Mouse (Mus musculus): Measurements from ENCODE around the gene Tectb. TPM values are rescaled to one million over a fixed set of nuclear protein-coding genes. Genes with fewer than 3 reads are reported as not detected.

Tectb gene
- total and polyA plus RNA-seq, 2 experiments from 2014 or later: 0.16 TPM; not detected in 1

DNA sequence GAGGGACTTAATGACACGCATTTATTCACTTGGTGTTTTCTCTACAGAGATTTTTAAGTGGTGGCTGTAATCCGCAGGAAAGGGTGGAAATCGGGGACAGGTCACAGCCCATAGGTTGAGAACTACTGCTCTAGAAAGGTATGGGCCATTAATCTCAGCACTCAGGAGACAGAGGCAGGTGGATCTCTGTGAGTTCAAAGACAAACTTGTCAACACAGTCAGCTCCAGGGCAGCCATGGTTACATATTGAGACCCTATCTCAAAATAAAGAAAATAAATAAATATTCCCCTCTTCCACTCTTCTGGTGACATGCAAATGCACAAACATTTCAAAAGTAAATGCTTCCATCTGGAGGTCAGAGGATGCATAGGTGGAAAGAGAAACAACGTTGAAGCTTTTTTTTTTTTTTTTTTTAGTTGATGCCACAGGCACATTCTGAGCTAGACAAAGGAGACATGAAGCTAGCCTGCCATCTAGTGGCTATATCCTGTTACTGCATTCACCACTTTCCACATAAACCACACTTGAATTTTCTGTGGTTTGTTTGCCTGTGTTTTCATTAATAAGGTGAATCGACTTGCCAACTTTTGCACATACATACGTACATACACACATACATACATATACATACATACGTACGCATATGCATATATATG is 26.1 kb downstream of the Tectb start:
- Histone ChIP-seq H3K4me1 (ENCODE audit: insufficient read depth, low read length) (no peaks in the 10 kb centered on the region), H3K4me3 (ENCODE audit: low read depth, low read length) (no peak overlapping the region), H3K36me3 (ENCODE audit: insufficient read depth, low read length) (no peaks in the 10 kb centered on the region), H3K27ac (ENCODE audit: low read depth, low read length) (no peak overlapping the region), H3K9ac (replicated peaks; ENCODE audit: low read length, poor library complexity, severe bottlenecking) (no peak overlapping the region), H3K27me3 (ENCODE audit: insufficient read depth, low read length) (no peaks in the 10 kb centered on the region), H3K9me3 (ENCODE audit: low read length) (no peaks in the 10 kb centered on the region), H3K4me2 (ENCODE audit: low read depth, low read length, poor library complexity, severe bottlenecking) (no peak overlapping the region)
- peak; percentile 94 for TF ChIP-seq CTCF (IDR thresholded peaks at IDR 0.05)
- ATAC-seq (ENCODE audit: low FRiP score) (peak; percentile 63; the same call in 1 of the 2 replicates), DNase-seq (ENCODE audit: low spot score) (peak; percentile 86)
- 38% methylated on average over 8 of the region's 8 CpGs for WGBS

DNA sequence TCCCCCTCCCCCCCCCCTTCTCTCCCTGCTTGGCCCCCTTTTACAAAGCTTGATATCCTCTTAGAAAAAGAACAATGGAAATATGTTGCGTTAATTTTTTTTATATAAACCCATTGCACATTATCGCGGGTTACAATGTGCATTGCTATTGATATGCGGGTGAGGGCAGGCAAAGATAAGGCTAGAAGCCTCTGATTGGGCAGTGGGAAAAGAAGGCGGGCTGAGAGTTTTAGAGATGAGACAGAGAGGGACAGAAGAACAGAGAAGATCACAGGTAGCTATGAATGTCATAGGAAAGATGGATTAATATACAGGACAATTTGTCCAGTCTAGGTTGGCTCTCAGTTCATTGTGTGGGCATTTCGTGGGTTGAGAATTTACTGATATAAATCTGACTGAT is 26.7 kb downstream of the Tectb start:
- no peak for ATAC-seq (ENCODE audit: low FRiP score)
- DNase-seq (ENCODE audit: low spot score): no peak
- Histone ChIP-seq H3K27me3 (ENCODE audit: insufficient read depth, low read length) (no peaks in the 10 kb centered on the region), H3K36me3 (ENCODE audit: insufficient read depth, low read length) (no peaks in the 10 kb centered on the region), H3K4me3 (ENCODE audit: low read depth, low read length) (no peak overlapping the region), H3K9ac (replicated peaks; ENCODE audit: low read length, poor library complexity, severe bottlenecking) (no peak overlapping the region), H3K4me2 (ENCODE audit: low read depth, low read length, poor library complexity, severe bottlenecking) (no peak overlapping the region), H3K27ac (ENCODE audit: low read depth, low read length) (no peak overlapping the region), H3K9me3 (ENCODE audit: low read length) (no peaks in the 10 kb centered on the region), H3K4me1 (ENCODE audit: insufficient read depth, low read length) (no peaks in the 10 kb centered on the region)
- no peak for TF ChIP-seq CTCF (IDR thresholded peaks at IDR 0.05)
- 58% methylated on average over 6 of the region's 6 CpGs for WGBS

- Histone ChIP-seq H3K9me3 (ENCODE audit: low read length) (no peaks in the 10 kb centered on the region), H3K4me1 (ENCODE audit: insufficient read depth, low read length) (no peaks in the 10 kb centered on the region), H3K4me2 (ENCODE audit: low read depth, low read length, poor library complexity, severe bottlenecking) (no peak overlapping the region), H3K4me3 (ENCODE audit: low read depth, low read length) (no peak overlapping the region), H3K9ac (replicated peaks; ENCODE audit: low read length, poor library complexity, severe bottlenecking) (no peak overlapping the region), H3K36me3 (ENCODE audit: insufficient read depth, low read length) (no peaks in the 10 kb centered on the region), H3K27me3 (ENCODE audit: insufficient read depth, low read length) (no peaks in the 10 kb centered on the region), H3K27ac (ENCODE audit: low read depth, low read length) (no peak overlapping the region)
- 69% methylated on average over 25 of the region's 25 CpGs for WGBS
- ATAC-seq (ENCODE audit: low FRiP score) (no peak), DNase-seq (ENCODE audit: low spot score) (no peak)
- TF ChIP-seq CTCF (IDR thresholded peaks at IDR 0.05): no peak
Observed at GRCm38 (mm10) chr19:55207746-55208538, 27.4 kb downstream of the Tectb start.

DNA sequence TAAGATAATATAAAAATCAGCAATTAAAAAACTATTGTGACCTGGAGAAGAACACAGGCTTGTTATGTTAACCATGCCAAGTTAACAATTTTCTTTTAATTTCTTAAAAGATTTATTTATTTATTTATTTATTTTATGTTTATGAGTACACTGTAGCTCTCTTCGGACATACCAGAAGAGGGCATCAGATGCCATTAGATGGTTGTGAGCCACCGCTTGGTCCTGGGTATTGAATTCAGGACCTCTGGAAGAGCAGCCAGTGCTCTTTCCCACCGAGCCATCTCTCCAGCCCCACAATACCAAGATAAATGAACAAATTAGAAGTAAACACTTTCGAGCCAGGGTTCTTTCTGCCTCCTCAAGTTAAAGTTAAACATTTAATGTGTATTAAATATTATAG is 28.1 kb downstream of the Tectb start:
- DNase-seq (ENCODE audit: low spot score): no peak
- H3K4me2 ChIP-seq (ENCODE audit: low read depth, low read length, poor library complexity, severe bottlenecking): no peak overlapping the region
- no peak overlapping the region for H3K4me3 ChIP-seq (ENCODE audit: low read depth, low read length)
- H3K9ac ChIP-seq (replicated peaks; ENCODE audit: low read length, poor library complexity, severe bottlenecking): no peak overlapping the region
- 73% methylated on average over 4 of the region's 4 CpGs for WGBS
- 0 out of 2 replicates have a peak, but pooled peaks have one; percentile 17 for TF ChIP-seq CTCF (IDR thresholded peaks at IDR 0.05)
- H3K27me3 ChIP-seq (ENCODE audit: insufficient read depth, low read length): no peaks in the 10 kb centered on the region
- H3K9me3 ChIP-seq (ENCODE audit: low read length): no peaks in the 10 kb centered on the region
- no peak overlapping the region for H3K27ac ChIP-seq (ENCODE audit: low read depth, low read length)
- no peaks in the 10 kb centered on the region for H3K36me3 ChIP-seq (ENCODE audit: insufficient read depth, low read length)
- no peaks in the 10 kb centered on the region for H3K4me1 ChIP-seq (ENCODE audit: insufficient read depth, low read length)
- ATAC-seq (ENCODE audit: low FRiP score): no peak

GRCm38 (mm10) chr19:55209084-55209483 is 28.6 kb downstream of the Tectb start:
- WGBS: 81% methylated on average over 3 of the region's 3 CpGs

DNA sequence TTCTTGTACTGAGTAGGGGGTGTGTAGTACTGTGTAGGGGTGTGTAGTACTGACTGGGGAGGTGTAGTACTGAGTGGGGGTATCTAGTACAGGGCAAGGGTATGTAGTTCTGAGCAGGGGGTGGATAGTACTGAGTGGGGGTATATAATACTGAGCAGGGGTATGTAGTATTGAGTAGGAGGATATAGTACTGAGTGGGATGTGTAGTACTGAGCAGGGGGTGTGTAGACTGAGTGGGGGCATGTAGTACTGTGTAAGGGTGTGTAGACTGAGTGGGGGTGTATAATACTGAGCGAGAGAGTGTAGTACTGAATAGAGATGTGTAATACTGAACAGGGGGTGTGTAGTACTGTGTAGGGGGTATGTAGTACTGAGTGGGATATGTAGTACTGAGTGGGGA is 31.2 kb downstream of the Tectb start:
- Histone ChIP-seq H3K4me2 (ENCODE audit: low read depth, low read length, poor library complexity, severe bottlenecking) (no peak overlapping the region), H3K27ac (ENCODE audit: low read depth, low read length) (no peak overlapping the region), H3K9ac (replicated peaks; ENCODE audit: low read length, poor library complexity, severe bottlenecking) (no peak overlapping the region), H3K4me1 (ENCODE audit: insufficient read depth, low read length) (no peaks in the 10 kb centered on the region), H3K36me3 (ENCODE audit: insufficient read depth, low read length) (no peaks in the 10 kb centered on the region), H3K4me3 (ENCODE audit: low read depth, low read length) (no peak overlapping the region), H3K9me3 (ENCODE audit: low read length) (no peaks in the 10 kb centered on the region), H3K27me3 (ENCODE audit: insufficient read depth, low read length) (no peaks in the 10 kb centered on the region)
- ATAC-seq (ENCODE audit: low FRiP score): peak; percentile 31; the same call in 1 of the 2 replicates
- 86% methylated on average over 1 of the region's 1 CpGs for WGBS
- DNase-seq (ENCODE audit: low spot score): no peak
- no peak for TF ChIP-seq CTCF (IDR thresholded peaks at IDR 0.05)

More at GRCm38 (mm10) chr19:55209084-55209483, 28.6 kb downstream of the Tectb start:
- no peak overlapping the region for H3K4me2 ChIP-seq (ENCODE audit: low read depth, low read length, poor library complexity, severe bottlenecking)
- no peak overlapping the region for H3K9ac ChIP-seq (replicated peaks; ENCODE audit: low read length, poor library complexity, severe bottlenecking)
- no peaks in the 10 kb centered on the region for H3K27me3 ChIP-seq (ENCODE audit: insufficient read depth, low read length)
- DNase-seq (ENCODE audit: low spot score) (no peak), ATAC-seq (ENCODE audit: low FRiP score) (no peak)
- no peak overlapping the region for H3K4me3 ChIP-seq (ENCODE audit: low read depth, low read length)
- H3K27ac ChIP-seq (ENCODE audit: low read depth, low read length): no peak overlapping the region
- no peaks in the 10 kb centered on the region for H3K9me3 ChIP-seq (ENCODE audit: low read length)
- TF ChIP-seq CTCF (IDR thresholded peaks at IDR 0.05): no peak
- no peaks in the 10 kb centered on the region for H3K4me1 ChIP-seq (ENCODE audit: insufficient read depth, low read length)
- H3K36me3 ChIP-seq (ENCODE audit: insufficient read depth, low read length): no peaks in the 10 kb centered on the region
